Mouse (Mus musculus): Measurements from ENCODE around the gene Arl15.

- no peak for TF ChIP-seq CTCF (IDR thresholded peaks at IDR 0.05; ENCODE audit: low read depth)
- TF ChIP-seq EP300 (optimal IDR thresholded peaks at IDR 0.05): no peak
Measured at GRCm38 (mm10) chr13:114113516-114113915, 319.2 kb downstream of the Arl15 start.
